Mouse (Mus musculus): ENCODE measurements around the gene Tm6sf1. TPM values are rescaled to one million over a fixed set of nuclear protein-coding genes. Genes with fewer than 3 reads are reported as not detected.

Gene Tm6sf1
- polyA plus RNA-seq, 1 experiment = 115 TPM

DNA sequence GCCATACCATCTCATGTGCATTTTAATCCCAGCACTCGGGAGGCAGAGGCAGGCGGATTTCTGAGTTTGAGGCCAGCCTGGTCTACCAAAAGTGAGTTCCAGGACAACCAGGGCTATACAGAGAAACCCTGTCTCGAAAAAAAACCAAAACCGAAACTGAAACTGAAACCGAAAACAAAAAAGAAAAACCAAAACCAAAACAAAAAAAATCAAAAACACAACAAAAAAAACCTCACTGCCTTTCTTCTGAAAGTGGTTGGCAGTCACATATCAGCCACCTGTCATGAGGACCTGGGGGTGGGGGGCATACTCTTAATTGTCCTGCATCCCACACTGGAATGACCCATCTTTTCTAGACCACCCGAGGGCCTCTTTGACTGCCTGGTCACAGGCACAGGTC, 5.8 kb downstream of the Tm6sf1 start:
- Histone ChIP-seq H3K4me3 (ENCODE audit: extremely low read depth, insufficient read depth, insufficient read length) (no peak overlapping the region), H3K27ac (ENCODE audit: insufficient read depth, low read length) (no peak overlapping the region), H3K27me3 (ENCODE audit: control insufficient read depth, insufficient read depth, low read length) (no peaks in the 10 kb centered on the region), H3K36me3 (ENCODE audit: control insufficient read depth, insufficient read depth, low read length) (peaks cover 8% of the 10 kb centered on the region; the same call in 1 of the 2 replicates), H3K4me1 (ENCODE audit: control insufficient read depth, insufficient read depth, insufficient read length) (peaks cover 31% of the 10 kb centered on the region)
- WGBS = 69% methylated on average over 6 of the region's 6 CpGs
- no peak for TF ChIP-seq CTCF (IDR thresholded peaks at IDR 0.05; ENCODE audit: extremely low read depth, insufficient read depth, insufficient read length, insufficient replicate concordance)
- no peak for TF ChIP-seq POLR2A (IDR thresholded peaks at IDR 0.05; ENCODE audit: low read depth, low read length)
- DNase-seq (ENCODE audit: low read depth in 1 of 2, low spot score in 2 of 2) = no peak

DNA sequence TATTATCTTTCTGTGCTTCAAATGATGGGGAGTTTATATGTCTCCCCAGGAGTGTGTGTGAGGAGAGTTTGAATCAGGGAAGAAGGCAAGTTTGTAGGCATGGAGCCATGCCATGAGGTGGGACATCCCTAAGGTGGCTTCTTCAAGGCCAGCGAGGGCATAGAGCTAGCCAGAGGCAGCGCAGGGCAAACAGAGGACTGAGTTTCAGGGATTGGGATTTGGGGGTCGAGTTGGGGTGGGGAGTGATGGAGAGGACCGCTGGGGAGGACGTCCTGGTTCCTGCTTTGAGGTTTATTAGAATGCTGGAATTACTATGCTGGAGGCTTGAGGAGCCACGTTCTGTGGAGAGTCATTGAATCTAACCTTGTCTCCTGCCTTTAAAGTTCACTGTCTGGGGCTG, 7.1 kb downstream of the Tm6sf1 start:
- Histone ChIP-seq H3K4me1 (ENCODE audit: control insufficient read depth, insufficient read depth, insufficient read length) (peaks cover 26% of the 10 kb centered on the region), H3K4me3 (ENCODE audit: extremely low read depth, insufficient read depth, insufficient read length) (no peak overlapping the region), H3K36me3 (ENCODE audit: control insufficient read depth, insufficient read depth, low read length) (peaks cover 14% of the 10 kb centered on the region), H3K27ac (ENCODE audit: insufficient read depth, low read length) (no peak overlapping the region), H3K27me3 (ENCODE audit: control insufficient read depth, insufficient read depth, low read length) (no peaks in the 10 kb centered on the region)
- DNase-seq (ENCODE audit: low read depth in 1 of 2, low spot score in 2 of 2) = no peak
- TF ChIP-seq POLR2A (IDR thresholded peaks at IDR 0.05; ENCODE audit: low read depth, low read length) (no peak), CTCF (IDR thresholded peaks at IDR 0.05; ENCODE audit: extremely low read depth, insufficient read depth, insufficient read length, insufficient replicate concordance) (no peak)
- WGBS = 94% methylated on average over 6 of the region's 6 CpGs

DNA sequence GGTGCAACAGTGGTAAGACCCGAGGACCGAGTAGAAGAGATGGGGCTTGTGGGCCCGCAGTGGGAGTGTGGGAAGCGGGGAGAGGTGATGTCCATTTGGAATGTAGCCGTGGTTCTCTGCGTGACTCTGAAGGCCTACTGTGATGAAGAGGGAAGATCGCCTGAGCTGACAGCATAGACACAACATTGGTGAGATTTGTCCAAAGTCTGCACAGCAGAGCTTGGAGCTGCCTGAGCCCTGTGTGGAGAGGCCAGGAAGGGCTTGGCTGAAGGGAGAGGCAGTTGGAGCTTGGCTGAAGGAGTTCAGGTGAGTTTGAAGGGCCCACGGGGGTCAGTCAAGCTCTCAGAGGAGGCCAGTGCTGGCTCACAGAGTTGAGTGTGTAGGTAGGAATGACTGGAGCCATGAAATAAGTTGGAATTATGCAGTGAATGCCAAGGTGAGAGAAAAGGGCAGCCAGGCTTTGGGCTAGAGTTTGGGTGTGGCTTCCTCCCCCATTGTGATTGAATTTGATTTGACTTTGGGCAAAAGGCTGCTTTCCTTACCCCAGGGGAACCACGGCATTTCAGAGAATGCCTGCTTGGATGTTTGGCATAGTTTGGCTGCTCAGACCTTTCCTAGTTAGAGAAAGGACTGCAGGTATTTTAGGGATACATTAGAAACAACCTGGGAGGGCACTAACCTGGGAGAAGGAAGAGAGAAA, 8.6 kb downstream of the Tm6sf1 start:
- Histone ChIP-seq H3K27ac (ENCODE audit: insufficient read depth, low read length) (no peak overlapping the region), H3K4me1 (ENCODE audit: control insufficient read depth, insufficient read depth, insufficient read length) (peaks cover 12% of the 10 kb centered on the region; the same call in 1 of the 2 replicates), H3K4me3 (ENCODE audit: extremely low read depth, insufficient read depth, insufficient read length) (no peak overlapping the region), H3K27me3 (ENCODE audit: control insufficient read depth, insufficient read depth, low read length) (no peaks in the 10 kb centered on the region), H3K36me3 (ENCODE audit: control insufficient read depth, insufficient read depth, low read length) (peaks cover 22% of the 10 kb centered on the region)
- WGBS = 92% methylated on average over 9 of the region's 9 CpGs
- DNase-seq (ENCODE audit: low read depth in 1 of 2, low spot score in 2 of 2) = no peak
- no peak for TF ChIP-seq CTCF (IDR thresholded peaks at IDR 0.05; ENCODE audit: extremely low read depth, insufficient read depth, insufficient read length, insufficient replicate concordance)
- no peak for TF ChIP-seq POLR2A (IDR thresholded peaks at IDR 0.05; ENCODE audit: low read depth, low read length)

DNA sequence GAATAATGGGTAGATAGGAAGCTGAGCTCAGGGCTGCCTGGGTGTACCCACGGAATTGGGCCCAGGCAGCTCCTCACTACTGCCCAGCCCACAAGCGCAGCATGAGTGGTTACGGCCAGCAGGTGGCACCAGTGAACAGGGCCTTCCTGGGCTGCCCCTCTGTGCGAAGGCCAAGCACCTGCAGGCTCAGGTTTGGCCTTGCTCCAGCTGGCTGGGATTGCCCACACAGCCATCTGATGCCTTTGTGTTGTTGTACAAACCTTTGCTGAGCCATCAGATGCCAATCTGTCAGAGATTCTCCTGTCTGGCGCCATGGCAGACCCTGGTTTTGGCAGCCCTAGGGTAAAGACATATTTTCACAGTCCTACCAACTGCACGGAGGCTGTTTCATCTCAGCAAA, 9.4 kb downstream of the Tm6sf1 start:
- Histone ChIP-seq H3K36me3 (ENCODE audit: control insufficient read depth, insufficient read depth, low read length) (peaks cover 26% of the 10 kb centered on the region), H3K4me1 (ENCODE audit: control insufficient read depth, insufficient read depth, insufficient read length) (peaks cover 5% of the 10 kb centered on the region; the same call in 1 of the 2 replicates), H3K27ac (ENCODE audit: insufficient read depth, low read length) (no peak overlapping the region), H3K4me3 (ENCODE audit: extremely low read depth, insufficient read depth, insufficient read length) (no peak overlapping the region), H3K27me3 (ENCODE audit: control insufficient read depth, insufficient read depth, low read length) (no peaks in the 10 kb centered on the region)
- TF ChIP-seq CTCF (IDR thresholded peaks at IDR 0.05; ENCODE audit: extremely low read depth, insufficient read depth, insufficient read length, insufficient replicate concordance) = peak; percentile 93
- no peak for TF ChIP-seq POLR2A (IDR thresholded peaks at IDR 0.05; ENCODE audit: low read depth, low read length)
- peak in 1 of 2 experiments; percentile 69 for DNase-seq (ENCODE audit: low read depth in 1 of 2, low spot score in 2 of 2)
- 29% methylated on average over 6 of the region's 6 CpGs for WGBS

DNA sequence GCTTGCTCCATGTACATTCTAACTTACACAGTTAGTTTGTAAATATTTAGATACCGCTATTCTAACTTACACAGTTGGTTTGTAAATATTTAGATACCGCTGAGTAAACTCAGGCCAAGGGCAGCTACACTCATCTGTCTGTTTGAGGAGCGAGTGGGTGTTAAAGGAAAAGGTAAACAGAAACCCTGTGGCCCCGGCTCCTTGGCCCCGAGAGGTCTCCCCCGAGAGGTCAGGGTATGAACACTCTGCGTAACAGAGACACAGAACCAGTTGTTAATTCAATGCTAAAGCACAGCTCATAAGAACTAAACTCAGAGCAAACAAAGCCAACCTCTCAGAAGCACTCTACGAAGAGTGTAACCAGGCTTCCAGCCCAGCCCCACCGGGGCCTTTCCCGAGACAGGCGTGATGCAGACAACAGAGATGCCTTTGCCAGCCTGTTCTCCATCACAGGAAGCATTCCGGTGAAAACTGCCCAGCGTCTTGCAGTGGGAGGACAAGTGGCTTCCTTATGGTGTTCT, 13.8 kb downstream of the Tm6sf1 start:
- no peak for DNase-seq (ENCODE audit: low read depth in 1 of 2, low spot score in 2 of 2)
- 93% methylated on average over 13 of the region's 13 CpGs for WGBS
- Histone ChIP-seq H3K27ac (ENCODE audit: insufficient read depth, low read length) (no peak overlapping the region), H3K4me3 (ENCODE audit: extremely low read depth, insufficient read depth, insufficient read length) (no peak overlapping the region), H3K27me3 (ENCODE audit: control insufficient read depth, insufficient read depth, low read length) (no peaks in the 10 kb centered on the region), H3K36me3 (ENCODE audit: control insufficient read depth, insufficient read depth, low read length) (peaks cover 24% of the 10 kb centered on the region), H3K4me1 (ENCODE audit: control insufficient read depth, insufficient read depth, insufficient read length) (no peaks in the 10 kb centered on the region)
- TF ChIP-seq CTCF (IDR thresholded peaks at IDR 0.05; ENCODE audit: extremely low read depth, insufficient read depth, insufficient read length, insufficient replicate concordance) (no peak), POLR2A (IDR thresholded peaks at IDR 0.05; ENCODE audit: low read depth, low read length) (no peak)

DNA sequence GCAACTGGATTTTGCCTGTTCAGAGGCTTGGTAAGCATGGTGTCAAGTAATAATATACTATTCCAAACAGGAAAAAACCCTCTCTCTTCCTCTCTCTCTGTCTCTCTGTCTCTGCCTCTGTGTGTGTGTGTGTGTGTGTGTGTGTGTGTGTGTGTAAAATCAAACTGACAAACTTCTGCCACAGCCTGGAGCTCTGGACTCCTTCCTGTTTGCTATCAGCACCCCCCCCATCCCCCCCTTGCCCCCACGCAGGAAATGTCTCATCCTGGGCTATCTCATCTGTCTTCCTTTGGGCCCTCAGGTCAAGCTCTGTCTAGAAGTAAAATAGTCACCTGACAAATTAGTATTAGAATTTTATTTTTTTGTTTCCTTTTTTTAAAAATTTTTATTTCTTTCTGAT, 15.0 kb downstream of the Tm6sf1 start:
- H3K27ac ChIP-seq (ENCODE audit: insufficient read depth, low read length) = no peak overlapping the region
- H3K4me1 ChIP-seq (ENCODE audit: control insufficient read depth, insufficient read depth, insufficient read length) = no peaks in the 10 kb centered on the region
- no peaks in the 10 kb centered on the region for H3K27me3 ChIP-seq (ENCODE audit: control insufficient read depth, insufficient read depth, low read length)
- WGBS = 28% methylated on average over 1 of the region's 1 CpGs
- TF ChIP-seq POLR2A (IDR thresholded peaks at IDR 0.05; ENCODE audit: low read depth, low read length) (no peak), CTCF (IDR thresholded peaks at IDR 0.05; ENCODE audit: extremely low read depth, insufficient read depth, insufficient read length, insufficient replicate concordance) (no peak)
- peaks cover 25% of the 10 kb centered on the region for H3K36me3 ChIP-seq (ENCODE audit: control insufficient read depth, insufficient read depth, low read length)
- no peak for DNase-seq (ENCODE audit: low read depth in 1 of 2, low spot score in 2 of 2)
- no peak overlapping the region for H3K4me3 ChIP-seq (ENCODE audit: extremely low read depth, insufficient read depth, insufficient read length)

DNA sequence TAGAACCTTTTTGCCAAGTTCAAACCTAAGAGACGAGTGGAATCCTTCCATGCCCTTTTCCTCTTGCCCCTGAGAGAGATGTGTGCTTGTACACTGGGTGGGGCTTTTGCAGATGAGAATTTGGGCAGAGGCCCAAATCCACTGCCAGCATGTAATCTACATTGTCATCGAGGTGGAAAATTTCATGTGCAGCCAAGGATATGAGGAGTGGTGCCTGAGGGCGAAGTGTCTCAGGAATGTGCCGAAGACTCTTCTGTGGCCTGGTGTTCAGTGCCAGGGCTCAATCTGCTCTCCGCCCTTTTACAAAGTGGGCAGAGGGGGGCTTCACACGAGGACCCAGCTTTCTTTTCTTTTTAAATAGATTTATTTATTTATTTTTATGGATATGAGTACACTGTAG, 15.8 kb downstream of the Tm6sf1 start:
- Histone ChIP-seq H3K4me3 (ENCODE audit: extremely low read depth, insufficient read depth, insufficient read length) (no peak overlapping the region), H3K27me3 (ENCODE audit: control insufficient read depth, insufficient read depth, low read length) (no peaks in the 10 kb centered on the region), H3K27ac (ENCODE audit: insufficient read depth, low read length) (no peak overlapping the region), H3K36me3 (ENCODE audit: control insufficient read depth, insufficient read depth, low read length) (peaks cover 20% of the 10 kb centered on the region), H3K4me1 (ENCODE audit: control insufficient read depth, insufficient read depth, insufficient read length) (no peaks in the 10 kb centered on the region)
- no peak for DNase-seq (ENCODE audit: low read depth in 1 of 2, low spot score in 2 of 2)
- TF ChIP-seq POLR2A (IDR thresholded peaks at IDR 0.05; ENCODE audit: low read depth, low read length) = no peak
- no peak for TF ChIP-seq CTCF (IDR thresholded peaks at IDR 0.05; ENCODE audit: extremely low read depth, insufficient read depth, insufficient read length, insufficient replicate concordance)
- WGBS = 89% methylated on average over 6 of the region's 6 CpGs
